Mouse (Mus musculus) heart, adult 2 months (tissue): ENCODE data around the gene Hs3st6.

Experiments
- CTCF ChIP-seq: fragments of 200-600 bp; IDR thresholded peaks from 2 replicates; pipeline ENCODE4 v1.8.1; 2022; ENCODE audit warnings: antibody characterized with exemption, mild to moderate bottlenecking, moderate library complexity
- EP300 ChIP-seq: fragments of 200-500 bp; IDR thresholded peaks from 2 replicates; pipeline ENCODE4 v1.6.1; 2011; ENCODE audit warnings: low read depth, low read length, control low read depth; ENCODE audit not compliant: insufficient read depth
- POLR2A ChIP-seq: fragments of 200-500 bp; IDR thresholded peaks from 2 replicates; pipeline ENCODE4 v1.6.1; 2011; ENCODE audit warnings: mild to moderate bottlenecking, low read depth, low read length, control low read depth; ENCODE audit not compliant: insufficient read depth

- no peak for TF ChIP-seq POLR2A
- no peak for TF ChIP-seq CTCF
- no peak for TF ChIP-seq EP300
These were observed 14.6 kb upstream of the Hs3st6 start for GRCm38 (mm10) chr17:24738238-24738637.
